Mouse (Mus musculus): ENCODE measurements around the gene Exog. TPM values are rescaled to one million over a fixed set of nuclear protein-coding genes. Genes with fewer than 3 reads are reported as not detected.

Gene Exog
- polyA plus RNA-seq, 1 experiment: 0.72 TPM

DNA sequence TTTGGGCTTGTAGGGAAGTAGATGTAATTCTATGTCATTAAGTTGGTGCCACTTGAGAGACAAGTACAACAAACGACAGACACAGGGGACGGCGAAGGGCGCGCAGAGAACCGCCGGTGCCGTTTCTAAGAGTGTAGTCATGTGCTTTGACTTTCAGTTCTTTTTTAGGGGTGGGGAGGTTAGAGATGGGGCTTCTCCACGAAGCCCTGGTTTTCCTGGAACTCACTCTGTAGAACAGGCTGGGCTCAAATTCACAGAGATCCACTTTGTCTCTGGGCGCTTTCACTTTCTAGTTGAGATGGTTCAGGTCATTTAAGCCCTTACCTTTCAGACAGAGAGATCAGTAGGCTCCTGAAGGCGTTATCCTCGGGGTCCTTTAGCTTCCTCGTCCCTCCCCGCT lies 11.2 kb downstream of the Exog start:
- Histone ChIP-seq H3K4me1 (peaks cover 17% of the 10 kb centered on the region), H3K27me3 (replicated peaks) (no peaks in the 10 kb centered on the region), H3K9me3 (no peaks in the 10 kb centered on the region), H3K36me3 (replicated peaks; ENCODE audit: low read length) (peaks cover 86% of the 10 kb centered on the region), H3K4me3 (replicated peaks) (no peak overlapping the region)
- TF ChIP-seq GATA1 (IDR thresholded peaks at IDR 0.05; ENCODE audit: borderline replicate concordance, low read length) (no peak), FLI1 (IDR thresholded peaks at IDR 0.05; ENCODE audit: low read length) (no peak)

DNA sequence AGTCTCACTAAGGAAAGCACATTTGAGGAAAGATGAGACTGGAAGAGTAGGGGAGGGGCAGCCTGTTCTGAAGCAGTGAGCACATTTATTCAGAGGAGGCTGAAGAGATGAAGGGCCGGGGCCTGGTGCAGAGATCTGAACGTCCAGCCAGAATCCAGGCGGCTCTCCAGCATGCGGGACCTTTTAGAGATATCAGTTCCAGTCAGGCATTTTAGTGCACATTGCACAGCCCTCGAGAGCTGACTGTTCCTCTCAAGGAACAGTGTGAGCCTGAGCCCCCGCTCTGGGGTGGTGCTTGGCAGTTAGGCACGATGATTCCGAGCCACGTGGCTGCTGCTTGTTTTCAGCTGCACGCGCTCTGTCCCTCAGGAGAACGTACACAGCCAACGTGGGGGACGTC lies 12.4 kb downstream of the Exog start:
- Histone ChIP-seq H3K4me1 (peaks cover 17% of the 10 kb centered on the region), H3K9me3 (no peaks in the 10 kb centered on the region), H3K4me3 (replicated peaks) (no peak overlapping the region), H3K36me3 (replicated peaks; ENCODE audit: low read length) (peaks cover 87% of the 10 kb centered on the region), H3K27me3 (replicated peaks) (no peaks in the 10 kb centered on the region)
- TF ChIP-seq GATA1 (IDR thresholded peaks at IDR 0.05; ENCODE audit: borderline replicate concordance, low read length) (no peak), FLI1 (IDR thresholded peaks at IDR 0.05; ENCODE audit: low read length) (no peak)

DNA sequence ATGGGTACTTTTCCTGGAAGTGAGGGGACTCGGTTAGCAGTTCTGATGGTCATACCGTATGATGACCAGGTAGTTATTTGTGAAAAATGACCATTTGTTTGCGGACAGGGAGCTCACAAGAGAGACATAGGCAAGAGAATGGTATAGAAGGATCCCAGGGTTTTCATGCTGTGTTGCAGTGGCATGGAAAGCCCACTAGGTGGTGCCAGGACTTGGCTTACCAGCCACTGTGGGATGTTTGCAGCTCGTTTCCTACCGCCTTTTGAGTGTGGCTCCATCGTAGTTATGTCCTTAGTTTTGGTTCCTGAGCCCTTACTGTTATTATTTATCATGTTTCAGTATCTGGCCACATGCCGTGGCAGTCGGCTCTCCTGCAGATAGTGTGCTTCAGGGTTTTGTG lies 15.7 kb downstream of the Exog start:
- TF ChIP-seq FLI1 (IDR thresholded peaks at IDR 0.05; ENCODE audit: low read length): no peak
- no peak for TF ChIP-seq GATA1 (IDR thresholded peaks at IDR 0.05; ENCODE audit: borderline replicate concordance, low read length)
- H3K36me3 ChIP-seq (replicated peaks; ENCODE audit: low read length): peaks cover 94% of the 10 kb centered on the region
- no peak overlapping the region for H3K4me3 ChIP-seq (replicated peaks)
- H3K27me3 ChIP-seq (replicated peaks): no peaks in the 10 kb centered on the region
- no peaks in the 10 kb centered on the region for H3K9me3 ChIP-seq
- peaks cover 20% of the 10 kb centered on the region for H3K4me1 ChIP-seq

GRCm38 (mm10) chr9:119465056-119465455 lies 20.3 kb downstream of the Exog start:
- H3K4me1 ChIP-seq: peaks cover 11% of the 10 kb centered on the region
- peaks cover 97% of the 10 kb centered on the region for H3K36me3 ChIP-seq (replicated peaks; ENCODE audit: low read length)
- no peak for TF ChIP-seq FLI1 (IDR thresholded peaks at IDR 0.05; ENCODE audit: low read length)
- TF ChIP-seq GATA1 (IDR thresholded peaks at IDR 0.05; ENCODE audit: borderline replicate concordance, low read length): no peak
- no peaks in the 10 kb centered on the region for H3K27me3 ChIP-seq (replicated peaks)
- peak overlapping the region; percentile 47 for H3K4me3 ChIP-seq (replicated peaks)
- H3K9me3 ChIP-seq: no peaks in the 10 kb centered on the region

DNA sequence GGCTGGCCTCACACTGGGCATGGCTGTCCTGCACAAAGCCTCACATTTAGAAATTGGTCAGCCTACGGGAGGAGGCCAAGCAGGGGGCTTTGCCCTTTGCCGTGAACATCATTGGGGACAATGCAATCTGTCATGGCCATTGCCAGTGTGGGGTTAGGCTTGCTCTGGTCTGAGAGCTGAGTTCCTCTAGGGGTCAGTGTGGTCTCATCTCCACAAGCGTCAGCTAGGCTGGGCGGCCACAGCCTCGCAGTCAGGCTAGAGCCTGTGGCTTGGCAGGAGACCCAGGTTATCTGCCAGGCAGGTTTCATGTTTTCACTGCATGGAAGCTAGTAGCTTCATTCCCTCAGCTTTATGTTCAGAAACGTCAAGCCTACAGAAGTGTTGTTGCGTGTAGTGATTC lies 20.9 kb downstream of the Exog start:
- Histone ChIP-seq H3K4me3 (replicated peaks) (no peak overlapping the region), H3K36me3 (replicated peaks; ENCODE audit: low read length) (peaks cover 94% of the 10 kb centered on the region), H3K9me3 (no peaks in the 10 kb centered on the region), H3K27me3 (replicated peaks) (no peaks in the 10 kb centered on the region), H3K4me1 (peaks cover 10% of the 10 kb centered on the region)
- TF ChIP-seq GATA1 (IDR thresholded peaks at IDR 0.05; ENCODE audit: borderline replicate concordance, low read length) (no peak), FLI1 (IDR thresholded peaks at IDR 0.05; ENCODE audit: low read length) (no peak)

- Histone ChIP-seq H3K4me1 (peaks cover 18% of the 10 kb centered on the region), H3K9me3 (no peaks in the 10 kb centered on the region), H3K4me3 (replicated peaks) (no peak overlapping the region), H3K36me3 (replicated peaks; ENCODE audit: low read length) (peaks cover 52% of the 10 kb centered on the region), H3K27me3 (replicated peaks) (peaks cover 8% of the 10 kb centered on the region)
- TF ChIP-seq FLI1 (IDR thresholded peaks at IDR 0.05; ENCODE audit: low read length): no peak
- TF ChIP-seq GATA1 (IDR thresholded peaks at IDR 0.05; ENCODE audit: borderline replicate concordance, low read length): no peak
Observed at GRCm38 (mm10) chr9:119469691-119470353, 25.1 kb downstream of the Exog start.

- Histone ChIP-seq H3K36me3 (replicated peaks; ENCODE audit: low read length) (peaks cover 26% of the 10 kb centered on the region), H3K4me1 (peaks cover 14% of the 10 kb centered on the region), H3K4me3 (replicated peaks) (no peak overlapping the region), H3K27me3 (replicated peaks) (peaks cover 23% of the 10 kb centered on the region), H3K9me3 (no peaks in the 10 kb centered on the region)
- TF ChIP-seq GATA1 (IDR thresholded peaks at IDR 0.05; ENCODE audit: borderline replicate concordance, low read length): no peak
- TF ChIP-seq FLI1 (IDR thresholded peaks at IDR 0.05; ENCODE audit: low read length): no peak
Observed at GRCm38 (mm10) chr9:119472412-119472918, 27.7 kb downstream of the Exog start.

DNA sequence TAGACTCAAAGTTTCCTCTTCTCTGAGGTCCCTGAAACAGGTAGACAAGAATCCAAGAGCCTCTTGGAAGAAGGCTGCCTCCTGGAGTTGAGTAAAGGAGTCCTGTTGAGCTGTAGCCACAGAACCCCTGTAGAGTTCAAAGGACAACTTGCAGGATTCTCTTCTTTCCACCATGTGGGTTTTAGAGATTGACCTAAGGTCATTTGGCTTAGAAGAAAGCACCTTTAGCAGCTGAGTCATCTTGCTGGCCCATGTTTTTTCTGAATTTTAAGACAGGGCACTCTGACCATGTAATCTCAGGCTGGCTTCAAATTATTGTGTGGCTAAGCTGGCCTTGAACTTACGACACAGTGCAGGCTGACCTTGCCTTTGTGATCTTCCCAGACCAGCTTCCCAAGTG lies 28.3 kb downstream of the Exog start:
- Histone ChIP-seq H3K36me3 (replicated peaks; ENCODE audit: low read length) (peaks cover 20% of the 10 kb centered on the region), H3K27me3 (replicated peaks) (peaks cover 28% of the 10 kb centered on the region), H3K4me3 (replicated peaks) (no peak overlapping the region), H3K4me1 (peaks cover 19% of the 10 kb centered on the region), H3K9me3 (no peaks in the 10 kb centered on the region)
- TF ChIP-seq FLI1 (IDR thresholded peaks at IDR 0.05; ENCODE audit: low read length): no peak
- no peak for TF ChIP-seq GATA1 (IDR thresholded peaks at IDR 0.05; ENCODE audit: borderline replicate concordance, low read length)

DNA sequence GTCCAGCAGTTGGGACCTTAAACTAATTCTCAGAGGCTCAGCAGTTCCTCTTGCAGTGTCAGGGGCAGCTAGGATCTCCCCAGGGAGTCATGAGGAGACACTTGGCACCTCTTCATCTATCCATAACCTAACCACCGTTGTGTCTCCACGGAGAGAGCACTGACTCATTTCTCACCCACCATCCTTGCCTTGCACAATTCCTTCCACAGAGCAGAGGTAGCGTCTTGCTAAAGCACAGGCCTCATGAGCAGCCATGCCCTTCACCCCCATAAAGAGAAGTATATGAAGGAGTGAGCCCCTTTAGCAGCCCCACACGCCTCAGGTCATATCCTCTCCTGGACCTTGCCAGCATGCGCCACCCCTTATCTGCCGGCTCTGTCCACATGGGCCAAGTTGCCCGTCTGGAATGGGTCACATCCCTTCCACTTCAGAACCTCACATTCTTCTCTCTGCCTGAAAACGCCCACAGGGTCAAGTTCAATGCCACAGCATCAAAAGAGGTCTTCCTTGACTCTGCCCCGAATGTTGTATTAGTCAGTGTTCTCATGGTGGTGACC lies 28.9 kb downstream of the Exog start:
- peaks cover 22% of the 10 kb centered on the region for H3K4me1 ChIP-seq
- TF ChIP-seq GATA1 (IDR thresholded peaks at IDR 0.05; ENCODE audit: borderline replicate concordance, low read length): no peak
- no peak for TF ChIP-seq FLI1 (IDR thresholded peaks at IDR 0.05; ENCODE audit: low read length)
- H3K36me3 ChIP-seq (replicated peaks; ENCODE audit: low read length): peaks cover 14% of the 10 kb centered on the region
- H3K9me3 ChIP-seq: no peaks in the 10 kb centered on the region
- H3K4me3 ChIP-seq (replicated peaks): no peak overlapping the region
- peaks cover 35% of the 10 kb centered on the region for H3K27me3 ChIP-seq (replicated peaks)
